Mouse (Mus musculus) heart, embryonic 11.5 days (tissue): Measurements from ENCODE around the gene Mllt1. TPM values are rescaled to one million over a fixed set of nuclear protein-coding genes. Genes with fewer than 3 reads are reported as not detected.

Experiments
- ATAC-seq: fragments of 200-750 bp; cut with Nextera tagmentation; replicated peaks from 2 replicates; pipeline ENCODE4 v1.8.0; 2017; ENCODE audit warnings: moderate library complexity; ENCODE audit not compliant: insufficient number of reproducible peaks, low FRiP score, low TSS enrichment
- H3K27ac ChIP-seq: fragments of 300-500 bp; sonication (generic); 2 replicates; pipeline ENCODE4 v1.5.1; 2014; ENCODE audit warnings: mild to moderate bottlenecking, low read depth, low read length
- H3K27me3 ChIP-seq: fragments of 300-500 bp; sonication (generic); 2 replicates; pipeline ENCODE4 v1.6.1; 2014; ENCODE audit warnings: mild to moderate bottlenecking, low read length, mixed read lengths; ENCODE audit not compliant: control insufficient read depth, insufficient read depth
- H3K36me3 ChIP-seq: fragments of 300-500 bp; sonication (generic); 2 replicates; pipeline ENCODE4 v1.6.1; 2014; ENCODE audit warnings: mild to moderate bottlenecking, low read length, moderate library complexity, mixed read lengths; ENCODE audit not compliant: control insufficient read depth, insufficient read depth
- H3K4me1 ChIP-seq: fragments of 300-500 bp; sonication (generic); 2 replicates; pipeline ENCODE4 v1.6.1; 2014; ENCODE audit warnings: low read length; ENCODE audit not compliant: control insufficient read depth, insufficient read depth
- H3K4me2 ChIP-seq: fragments of 300-500 bp; sonication (generic); 2 replicates; pipeline ENCODE4 v1.6.1; 2014; ENCODE audit warnings: mild to moderate bottlenecking, moderate library complexity
- H3K4me3 ChIP-seq: fragments of 300-500 bp; sonication (generic); 2 replicates; pipeline ENCODE4 v1.5.1; 2014; ENCODE audit warnings: low read depth, low read length
- H3K9ac ChIP-seq: fragments of 300-500 bp; sonication (generic); 2 replicates; pipeline ENCODE4 v1.6.1; 2014; ENCODE audit warnings: mild to moderate bottlenecking, low read depth, low read length, moderate library complexity
- H3K9me3 ChIP-seq: fragments of 300-500 bp; sonication (generic); replicated peaks from 2 replicates; pipeline ENCODE4 v1.6.1; 2016; ENCODE audit warnings: low read length; ENCODE audit not compliant: control insufficient read depth
- WGBS: fragments of 180-500 bp; shearing (Covaris S2); extraction: QIAGEN DNeasy Blood & Tissue Kit; methylation state at CpG from one replicate; pipeline ENCODE4 v1.1.7; 2014; ENCODE audit not compliant: insufficient replicate concordance; 5-methylcytosine and 5-hydroxymethylcytosine counted together
- polyA plus RNA-seq: library from polyadenylated mRNA; unstranded; fragments of >200 nt; fragmentation: Nextera tagmentation; extraction: Ambion mirVana; gene quantifications from 2 replicates; pipeline ENCODE4 v1.2.1, GENCODE M21; 2014

Gene Mllt1
- polyA plus RNA-seq, 1 experiment from 2014 or later = 20.1 TPM

DNA sequence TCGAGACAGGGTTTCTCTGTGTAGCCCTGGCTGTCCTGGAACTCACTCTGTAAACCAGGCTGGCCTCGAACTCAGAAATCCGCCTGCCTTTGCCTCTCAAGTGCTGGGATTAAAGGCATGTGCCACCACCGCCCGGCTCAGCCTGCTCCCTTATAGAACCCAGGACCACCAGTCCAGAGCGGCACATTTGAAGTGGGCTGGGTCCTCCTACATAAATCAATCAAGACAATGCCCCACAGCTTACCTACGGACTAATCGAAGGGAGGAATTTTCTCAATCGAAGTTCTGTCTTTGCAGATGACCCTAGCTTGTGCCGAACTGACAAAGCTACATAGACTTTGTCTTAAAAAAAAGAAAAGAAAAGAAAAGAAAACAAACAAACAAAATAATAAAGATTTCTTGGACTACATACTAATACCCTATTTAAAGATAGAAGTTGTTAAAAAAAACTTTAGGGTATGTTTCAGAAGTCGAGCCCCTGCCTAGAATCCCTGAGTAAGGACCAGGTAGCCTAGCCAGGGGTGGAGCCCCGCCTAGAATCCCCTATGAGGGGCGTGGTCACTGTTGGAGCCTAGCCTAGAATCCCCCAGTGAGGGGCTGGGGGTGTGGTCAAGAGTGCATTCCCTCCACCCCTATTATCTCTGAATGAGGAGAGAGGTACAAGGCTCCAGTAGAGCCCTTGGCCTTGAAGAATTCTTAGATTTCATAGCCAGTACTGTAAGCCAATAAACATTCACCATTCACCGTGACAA, 38.9 kb upstream of the Mllt1 start:
- ATAC-seq = no peak
- Histone ChIP-seq H3K27ac (no peak overlapping the region), H3K36me3 (no peaks in the 10 kb centered on the region), H3K4me1 (no peaks in the 10 kb centered on the region), H3K9me3 (no peaks in the 10 kb centered on the region), H3K27me3 (peaks cover 5% of the 10 kb centered on the region; the same call in 1 of the 2 replicates), H3K4me2 (no peak overlapping the region), H3K9ac (no peak overlapping the region), H3K4me3 (no peak overlapping the region)
- 56% methylated on average over 12 of the region's 14 CpGs for WGBS

DNA sequence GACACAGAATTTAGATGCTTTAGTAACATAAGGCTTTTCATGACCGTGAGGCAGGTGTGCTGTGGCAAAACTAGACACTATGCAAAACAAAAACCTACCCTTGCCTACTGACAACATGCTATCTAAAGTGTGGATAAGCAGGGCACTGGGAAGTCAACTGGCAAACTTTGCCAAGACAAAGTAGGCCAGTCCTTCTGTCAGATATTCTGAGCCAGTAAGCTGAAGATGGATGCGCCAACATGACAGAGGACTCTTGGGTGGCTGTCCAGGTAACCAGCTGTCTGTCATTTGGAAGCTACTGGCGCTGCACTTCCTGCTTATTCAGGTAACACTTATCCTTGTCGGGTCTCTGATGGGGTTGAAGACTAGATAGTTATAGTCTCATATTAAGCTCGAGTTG, 34.9 kb upstream of the Mllt1 start:
- 59% methylated on average over 5 of the region's 5 CpGs for WGBS
- no peaks in the 10 kb centered on the region for H3K4me1 ChIP-seq
- no peak overlapping the region for H3K4me3 ChIP-seq
- peaks cover 5% of the 10 kb centered on the region; the same call in 1 of the 2 replicates for H3K27me3 ChIP-seq
- H3K36me3 ChIP-seq = no peaks in the 10 kb centered on the region
- no peaks in the 10 kb centered on the region for H3K9me3 ChIP-seq
- H3K27ac ChIP-seq = no peak overlapping the region
- no peak for ATAC-seq
- no peak overlapping the region for H3K4me2 ChIP-seq
- no peak overlapping the region for H3K9ac ChIP-seq

DNA sequence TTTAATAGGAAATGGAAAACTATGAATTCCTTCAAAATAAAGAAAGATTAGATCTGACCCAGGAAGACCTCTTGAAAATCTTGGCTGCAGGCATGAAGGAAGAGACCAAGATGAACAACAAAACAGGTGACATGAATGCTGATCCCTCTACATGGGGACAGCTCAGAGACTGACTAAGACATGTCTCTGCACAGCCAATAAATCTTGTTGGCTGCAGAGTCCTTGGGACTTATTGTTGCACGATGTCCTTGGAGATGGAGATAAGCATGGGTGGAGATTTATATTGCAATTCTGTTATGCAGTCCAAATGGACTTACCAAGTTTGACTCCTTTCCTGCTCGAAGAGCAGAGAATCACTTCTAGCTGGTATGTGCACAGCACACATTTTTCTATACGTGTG, 34.1 kb upstream of the Mllt1 start:
- no peak overlapping the region for H3K27ac ChIP-seq

DNA sequence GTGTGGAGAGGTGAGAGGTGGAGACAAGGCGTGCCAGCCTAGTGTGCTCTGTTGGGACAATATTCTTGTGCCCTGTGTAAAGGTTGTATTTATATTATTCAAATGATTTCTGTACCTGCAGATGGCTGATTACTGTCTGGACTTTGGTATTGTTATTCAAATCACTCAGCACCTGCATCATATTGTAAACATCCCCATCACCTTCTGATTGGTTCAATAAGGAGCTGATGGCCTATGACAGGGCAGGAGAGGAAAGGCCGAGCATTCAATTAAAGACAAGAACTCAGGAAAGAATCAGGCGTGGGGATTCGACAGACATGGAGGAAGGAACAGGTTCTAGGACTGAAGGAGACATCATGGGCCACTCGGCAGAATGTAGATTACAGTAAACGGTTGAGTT, 28.4 kb upstream of the Mllt1 start:
- no peaks in the 10 kb centered on the region for H3K36me3 ChIP-seq
- 74% methylated on average over 6 of the region's 6 CpGs for WGBS
- H3K4me1 ChIP-seq = no peaks in the 10 kb centered on the region
- H3K9ac ChIP-seq = no peak overlapping the region
- no peak overlapping the region for H3K27ac ChIP-seq
- ATAC-seq = no peak
- H3K27me3 ChIP-seq = no peaks in the 10 kb centered on the region
- no peak overlapping the region for H3K4me2 ChIP-seq
- H3K9me3 ChIP-seq = no peaks in the 10 kb centered on the region
- H3K4me3 ChIP-seq = no peak overlapping the region

More for the DNA sequence above, 34.1 kb upstream of the Mllt1 start:
- WGBS = 63% methylated on average over 3 of the region's 3 CpGs
- no peaks in the 10 kb centered on the region for H3K36me3 ChIP-seq
- no peaks in the 10 kb centered on the region for H3K4me1 ChIP-seq
- ATAC-seq = no peak
- H3K4me2 ChIP-seq = no peak overlapping the region
- no peak overlapping the region for H3K9ac ChIP-seq
- H3K9me3 ChIP-seq = no peaks in the 10 kb centered on the region
- H3K4me3 ChIP-seq = no peak overlapping the region
- H3K27me3 ChIP-seq = peaks cover 5% of the 10 kb centered on the region; the same call in 1 of the 2 replicates

DNA sequence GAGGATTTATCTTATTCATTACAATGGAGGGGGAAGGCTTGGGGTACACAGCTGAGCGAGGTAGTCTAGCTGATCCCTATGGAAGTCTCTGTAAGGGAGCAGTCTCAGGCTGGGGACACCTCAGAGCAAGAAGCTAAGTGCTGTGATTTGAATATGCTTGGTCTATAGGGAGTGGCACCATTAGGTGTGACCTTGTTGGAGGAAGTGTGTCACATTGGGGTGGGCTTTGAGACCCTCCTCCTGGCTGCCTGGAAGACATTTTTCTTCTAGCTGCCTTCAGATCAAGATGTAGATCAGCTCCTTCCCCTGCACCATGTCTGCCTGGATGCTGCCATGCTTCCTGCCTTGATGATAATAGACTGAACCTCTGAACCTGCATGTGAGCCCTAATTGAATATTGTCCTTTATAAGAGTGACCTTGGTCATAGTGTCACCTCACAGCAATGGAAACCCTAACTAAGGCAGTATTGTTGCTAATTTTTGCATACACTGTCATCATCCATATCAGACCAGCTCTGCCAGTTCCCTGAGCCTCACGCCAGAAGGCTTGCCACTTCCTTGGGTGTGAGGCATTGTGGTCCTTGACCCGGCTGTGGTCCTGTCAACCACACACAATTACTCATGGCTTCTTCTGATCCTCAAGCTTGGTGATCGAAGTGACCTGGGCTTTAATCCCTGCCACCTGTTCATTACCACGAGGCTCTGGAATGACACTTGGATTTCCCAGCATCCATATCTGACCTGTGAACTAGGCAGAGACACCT, 27.6 kb upstream of the Mllt1 start:
- no peak overlapping the region for H3K27ac ChIP-seq
- no peaks in the 10 kb centered on the region for H3K27me3 ChIP-seq
- no peak for ATAC-seq
- no peaks in the 10 kb centered on the region for H3K9me3 ChIP-seq
- H3K4me1 ChIP-seq = no peaks in the 10 kb centered on the region
- 70% methylated on average over 5 of the region's 5 CpGs for WGBS
- H3K4me3 ChIP-seq = no peak overlapping the region
- H3K36me3 ChIP-seq = no peaks in the 10 kb centered on the region
- H3K4me2 ChIP-seq = no peak overlapping the region
- H3K9ac ChIP-seq = no peak overlapping the region

DNA sequence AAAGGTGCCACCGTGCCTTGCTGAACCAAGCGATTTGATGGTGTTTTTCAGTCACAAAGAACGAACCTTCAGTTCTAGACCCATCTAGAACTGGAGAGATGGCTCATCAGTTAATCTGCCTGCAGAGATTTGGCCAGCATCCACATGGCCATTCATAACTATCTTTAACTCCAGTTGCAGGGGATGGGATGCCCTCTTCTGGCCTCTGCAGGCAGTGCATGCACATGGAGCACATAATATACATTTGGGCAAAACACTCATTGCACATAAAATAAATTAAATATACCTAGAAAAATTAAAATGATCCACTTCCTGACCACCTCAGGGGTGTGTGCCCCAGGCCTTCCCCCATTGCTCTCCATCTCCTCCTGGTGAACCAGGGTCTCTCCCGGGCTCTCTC, 26.7 kb upstream of the Mllt1 start:
- 78% methylated on average over 4 of the region's 4 CpGs for WGBS
- Histone ChIP-seq H3K9ac (no peak overlapping the region), H3K4me1 (no peaks in the 10 kb centered on the region), H3K27me3 (no peaks in the 10 kb centered on the region), H3K27ac (no peak overlapping the region), H3K4me2 (no peak overlapping the region), H3K9me3 (no peaks in the 10 kb centered on the region), H3K36me3 (no peaks in the 10 kb centered on the region), H3K4me3 (no peak overlapping the region)
- no peak for ATAC-seq

DNA sequence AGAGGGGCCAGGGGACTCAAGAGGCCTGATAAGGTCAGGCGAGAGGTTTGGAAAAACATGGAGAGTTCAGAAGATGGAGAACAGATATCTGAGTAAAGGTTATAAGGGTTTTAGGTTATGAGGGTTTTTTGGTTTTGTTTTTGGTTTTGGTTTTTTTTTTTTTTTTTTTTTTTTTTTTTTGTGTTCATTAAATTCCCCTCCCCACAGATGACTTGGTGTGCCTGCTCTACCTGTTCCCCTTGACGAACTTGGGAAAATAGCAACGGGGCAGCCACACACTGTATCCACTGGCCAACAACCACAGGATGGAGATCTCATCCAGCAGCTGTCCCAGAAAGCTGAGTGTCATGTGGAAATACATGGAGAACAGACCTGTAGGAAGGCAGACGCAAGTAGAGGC, 23.5 kb upstream of the Mllt1 start:
- no peak overlapping the region for H3K4me2 ChIP-seq
- WGBS = 58% methylated on average over 4 of the region's 4 CpGs
- no peaks in the 10 kb centered on the region for H3K27me3 ChIP-seq
- no peak overlapping the region for H3K4me3 ChIP-seq
- H3K9ac ChIP-seq = no peak overlapping the region
- H3K4me1 ChIP-seq = no peaks in the 10 kb centered on the region
- H3K9me3 ChIP-seq = no peaks in the 10 kb centered on the region
- H3K27ac ChIP-seq = no peak overlapping the region
- no peaks in the 10 kb centered on the region for H3K36me3 ChIP-seq
- ATAC-seq = no peak

DNA sequence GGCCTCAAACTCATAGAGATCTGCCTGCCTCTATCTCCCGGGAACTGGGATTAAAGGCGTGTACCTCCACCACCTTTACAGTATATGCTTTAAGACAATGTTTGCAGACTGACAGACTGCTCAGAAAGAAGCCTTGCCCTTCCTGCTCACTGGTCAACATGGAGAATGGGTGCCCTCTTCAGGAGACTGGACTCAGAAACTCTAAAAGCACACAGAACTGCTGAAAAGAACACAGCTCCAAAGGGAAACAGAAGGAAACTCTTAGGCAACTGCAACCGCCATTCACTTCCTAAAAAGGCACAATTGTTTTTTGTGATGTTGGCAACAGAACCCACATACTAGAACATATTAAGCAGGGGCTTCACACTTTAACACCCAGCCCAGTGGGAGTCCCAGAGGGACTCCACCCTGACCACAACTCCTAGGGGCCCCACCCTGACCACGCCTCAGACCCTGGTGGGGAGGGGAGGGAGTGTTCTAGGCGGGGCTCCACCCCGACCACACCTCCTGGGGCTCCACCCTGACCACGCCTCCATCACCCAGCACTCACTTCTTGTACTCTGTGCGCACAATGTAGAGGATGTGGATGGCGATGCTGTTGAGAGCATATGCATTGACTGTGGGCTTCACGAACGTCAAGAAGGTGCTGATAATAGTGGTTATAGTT, 22.7 kb upstream of the Mllt1 start:
- Histone ChIP-seq H3K27ac (no peak overlapping the region), H3K9ac (no peak overlapping the region), H3K36me3 (no peaks in the 10 kb centered on the region), H3K9me3 (no peaks in the 10 kb centered on the region), H3K4me2 (no peak overlapping the region), H3K4me1 (no peaks in the 10 kb centered on the region), H3K4me3 (no peak overlapping the region), H3K27me3 (no peaks in the 10 kb centered on the region)
- ATAC-seq = peak; percentile 90
- 16% methylated on average over 11 of the region's 11 CpGs for WGBS
